Mouse (Mus musculus) kidney, adult 18-20 months (tissue): ENCODE results near the gene Gdpd2.
A peak's percentile ranks its signal among the peaks of the same experiment; 100 is the strongest.

Experiments
- DNase-seq: peaks from one replicate; pipeline ENCODE4 v3.0.0; 2021

Gdpd2 gene

GRCm38 (mm10) chrX:100729665-100730188, at the start of gene Gdpd2:
Gene Gdpd2, plus strand, starts transcription at chrX:100729873.
- DNase-seq: peak; percentile 38

GRCm38 (mm10) chrX:100686527-100686926, 43.1 kb upstream of the Gdpd2 start:
- DNase-seq: no peak

- no peak for DNase-seq
Observed at GRCm38 (mm10) chrX:100687360-100688032, 42.2 kb upstream of the Gdpd2 start.

GRCm38 (mm10) chrX:100688033-100688370, 41.7 kb upstream of the Gdpd2 start:
- DNase-seq: no peak

GRCm38 (mm10) chrX:100696776-100697175, 32.9 kb upstream of the Gdpd2 start:
- no peak for DNase-seq

- peak; percentile 17 for DNase-seq
Observed at GRCm38 (mm10) chrX:100708032-100708431, 21.6 kb upstream of the Gdpd2 start.

- no peak for DNase-seq
Observed at GRCm38 (mm10) chrX:100716173-100716572, 13.5 kb upstream of the Gdpd2 start.

GRCm38 (mm10) chrX:100728947-100729346, 726 bp upstream of the Gdpd2 start:
- DNase-seq: peak; percentile 54

GRCm38 (mm10) chrX:100730266-100730665, 593 bp downstream of the Gdpd2 start:
- no peak for DNase-seq

GRCm38 (mm10) chrX:100734359-100734758, 4.7 kb downstream of the Gdpd2 start:
- DNase-seq: peak; percentile 29

- peak; percentile 66 for DNase-seq
Observed at GRCm38 (mm10) chrX:100738918-100739317, 9.2 kb downstream of the Gdpd2 start.

GRCm38 (mm10) chrX:100739443-100739842, 9.8 kb downstream of the Gdpd2 start:
- DNase-seq: no peak

GRCm38 (mm10) chrX:100740785-100741184, 11.1 kb downstream of the Gdpd2 start:
- DNase-seq: no peak

- peak; percentile 30 for DNase-seq
Observed at GRCm38 (mm10) chrX:100741940-100742339, 12.3 kb downstream of the Gdpd2 start.

GRCm38 (mm10) chrX:100765855-100766254, 36.2 kb downstream of the Gdpd2 start:
- no peak for DNase-seq

- no peak for DNase-seq
Observed at GRCm38 (mm10) chrX:100767181-100767884, 37.7 kb downstream of the Gdpd2 start, which contains the start of gene Dlg3. Gene Dlg3, plus strand, starts transcription at chrX:100767722.

GRCm38 (mm10) chrX:100767885-100768626, 38.4 kb downstream of the Gdpd2 start:
- DNase-seq: no peak

- DNase-seq: no peak
Observed at GRCm38 (mm10) chrX:100769281-100769680, 39.6 kb downstream of the Gdpd2 start.

GRCm38 (mm10) chrX:100774341-100774811, 44.7 kb downstream of the Gdpd2 start:
- DNase-seq: peak; percentile 81

- DNase-seq: no peak
Observed at GRCm38 (mm10) chrX:100775405-100775804, 45.7 kb downstream of the Gdpd2 start.

GRCm38 (mm10) chrX:100776494-100776893, 46.8 kb downstream of the Gdpd2 start:
- DNase-seq: peak; percentile 65

GRCm38 (mm10) chrX:100776985-100777654, 47.4 kb downstream of the Gdpd2 start:
- DNase-seq: peak; percentile 82
